In genomic region chr13:55831722-55832160, GRCm38 (mm10) we compare ENCODE assay signal across 13 mouse cellular contexts. TPM values are rescaled to one million over a fixed set of nuclear protein-coding genes. Genes with fewer than 3 reads are reported as not detected.
A peak's percentile ranks its signal among the peaks of the same experiment; 100 is the strongest.
DNase-seq lines count a peak whose midpoint lies in the region; ATAC-seq and TF ChIP-seq lines count a peak whose summit lies in the region.
"Had no signal": no experiment of that assay in that cellular context is flagged by ENCODE, and none has a peak within 500 bp of the region (broad histone marks: within the 10 kb centered on the region; RNA-seq: fewer than 3 reads in every experiment).

No protein-coding gene starts in this region.

- H3K4me3 ChIP-seq in heart, postnatal 0 days (ENCODE audit: low read depth, low read length): peak overlapping the region; percentile 30; the same call in 1 of the 2 replicates
- H3K4me3 ChIP-seq in midbrain, embryonic 12.5 days: peak overlapping the region; percentile 18
- H3K4me3 ChIP-seq in midbrain, embryonic 15.5 days: no peak overlapping the region
- 0 out of 2 replicates have a peak overlapping the region, but pooled peaks have one; percentile 17 for H3K4me3 ChIP-seq in forebrain, embryonic 15.5 days
- H3K4me3 ChIP-seq in stomach, embryonic 14.5 days (ENCODE audit: low read depth, low read length): peak overlapping the region; percentile 77
- H3K4me3 ChIP-seq: erythroblast, embryonic 14.5 days had no signal

- H3K9me3 ChIP-seq in heart, postnatal 0 days (replicated peaks; ENCODE audit: control insufficient read depth, low read length): no peaks in the 10 kb centered on the region
- no peaks in the 10 kb centered on the region for H3K9me3 ChIP-seq in midbrain, embryonic 12.5 days
- no peaks in the 10 kb centered on the region for H3K9me3 ChIP-seq in midbrain, embryonic 15.5 days
- H3K9me3 ChIP-seq in forebrain, embryonic 15.5 days: no peaks in the 10 kb centered on the region
- no peaks in the 10 kb centered on the region for H3K9me3 ChIP-seq in stomach, embryonic 14.5 days (ENCODE audit: control insufficient read depth, low read depth, low read length)

- H3K9ac ChIP-seq in heart, postnatal 0 days (replicated peaks; ENCODE audit: low read depth, low read length): no peak overlapping the region
- no peak overlapping the region for H3K9ac ChIP-seq in midbrain, embryonic 12.5 days (replicated peaks)
- no peak overlapping the region for H3K9ac ChIP-seq in midbrain, embryonic 15.5 days
- no peak overlapping the region for H3K9ac ChIP-seq in forebrain, embryonic 15.5 days (replicated peaks)
- peak overlapping the region; percentile 99 for H3K9ac ChIP-seq in stomach, embryonic 14.5 days (replicated peaks; ENCODE audit: low read depth, low read length)

- H3K36me3 ChIP-seq in heart, postnatal 0 days (replicated peaks; ENCODE audit: control insufficient read depth, insufficient read depth, low read length): no peaks in the 10 kb centered on the region
- no peaks in the 10 kb centered on the region for H3K36me3 ChIP-seq in midbrain, embryonic 12.5 days
- H3K36me3 ChIP-seq in midbrain, embryonic 15.5 days (replicated peaks): no peaks in the 10 kb centered on the region
- H3K36me3 ChIP-seq in forebrain, embryonic 15.5 days: no peaks in the 10 kb centered on the region
- H3K36me3 ChIP-seq in stomach, embryonic 14.5 days (ENCODE audit: control insufficient read depth, insufficient read depth, low read length): peaks cover 5% of the 10 kb centered on the region; the same call in 1 of the 2 replicates

- H3K4me2 ChIP-seq in heart, postnatal 0 days (ENCODE audit: low read depth, low read length): no peak overlapping the region; the same call in 1 of the 2 replicates
- H3K4me2 ChIP-seq in midbrain, embryonic 12.5 days (replicated peaks): peak overlapping the region; percentile 34; the same call in 1 of the 2 replicates
- H3K4me2 ChIP-seq in midbrain, embryonic 15.5 days: no peak overlapping the region
- H3K4me2 ChIP-seq in forebrain, embryonic 15.5 days (replicated peaks): no peak overlapping the region
- peak overlapping the region; percentile 54 for H3K4me2 ChIP-seq in stomach, embryonic 14.5 days (replicated peaks; ENCODE audit: low read depth, low read length)

- intact Hi-C loops in gastrocnemius, postnatal 14 days (cut with DNase I; ENCODE audit: low total_unique reads): loop anchor here (2.0 kb wide), 1 partner anchor 129 kb away; no protein-coding TSS in a partner anchor

- H3K4me1 ChIP-seq in heart, postnatal 0 days (ENCODE audit: control insufficient read depth, insufficient read depth): peaks cover 4% of the 10 kb centered on the region; the same call in 1 of the 2 replicates
- H3K4me1 ChIP-seq in midbrain, embryonic 12.5 days: peaks cover 36% of the 10 kb centered on the region
- peaks cover 21% of the 10 kb centered on the region for H3K4me1 ChIP-seq in midbrain, embryonic 15.5 days
- H3K4me1 ChIP-seq in forebrain, embryonic 15.5 days: peaks cover 22% of the 10 kb centered on the region
- H3K4me1 ChIP-seq in stomach, embryonic 14.5 days (ENCODE audit: control insufficient read depth, insufficient read depth, low read length): peaks cover 3% of the 10 kb centered on the region; the same call in 1 of the 2 replicates

- no peak for TF ChIP-seq CTCF in heart, postnatal 0 days (IDR thresholded peaks at IDR 0.05; ENCODE audit: low read depth)

- H3K27me3 ChIP-seq in heart, postnatal 0 days (ENCODE audit: control insufficient read depth, insufficient read depth, low read length): peaks cover 96% of the 10 kb centered on the region
- H3K27me3 ChIP-seq in midbrain, embryonic 12.5 days: peaks cover 94% of the 10 kb centered on the region
- peaks cover 88% of the 10 kb centered on the region for H3K27me3 ChIP-seq in midbrain, embryonic 15.5 days (replicated peaks)
- peaks cover 89% of the 10 kb centered on the region for H3K27me3 ChIP-seq in forebrain, embryonic 15.5 days
- peaks cover 14% of the 10 kb centered on the region; the same call in 1 of the 2 replicates for H3K27me3 ChIP-seq in stomach, embryonic 14.5 days (ENCODE audit: control insufficient read depth, insufficient read depth, low read length)

- no peak for DNase-seq in heart, postnatal 0 days (ENCODE audit: low spot score)
- no peak for DNase-seq in heart, adult 11 months
- DNase-seq in right cerebral cortex, postnatal 36 days (ENCODE audit: low spot score in 2 of 2): no peak
- DNase-seq in gastrocnemius, postnatal 14 days: no peak
- DNase-seq: lung, postnatal 14 days had no signal

- no peak for ATAC-seq in heart, postnatal 0 days (ENCODE audit: insufficient read depth, low read depth)
- ATAC-seq in midbrain, embryonic 12.5 days (ENCODE audit: low FRiP score, low read depth): no peak
- ATAC-seq in midbrain, embryonic 15.5 days (replicated peaks): no peak
- ATAC-seq in forebrain, embryonic 15.5 days (replicated peaks): no peak
- ATAC-seq in stomach, embryonic 14.5 days (ENCODE audit: insufficient number of reproducible peaks, insufficient read depth, low FRiP score, low read depth): peak; percentile 7; the same call in 1 of the 2 replicates

- no peak overlapping the region for H3K27ac ChIP-seq in heart, postnatal 0 days (ENCODE audit: low read depth)
- no peak overlapping the region for H3K27ac ChIP-seq in midbrain, embryonic 12.5 days (replicated peaks)
- H3K27ac ChIP-seq in midbrain, embryonic 15.5 days: no peak overlapping the region
- no peak overlapping the region for H3K27ac ChIP-seq in forebrain, embryonic 15.5 days (replicated peaks)
- H3K27ac ChIP-seq in stomach, embryonic 14.5 days (ENCODE audit: low read length): peak overlapping the region; percentile 98

- WGBS in heart, postnatal 0 days: 5% methylated on average over 25 of the region's 25 CpGs
- under 1% methylated on average over 25 of the region's 25 CpGs for WGBS in midbrain, embryonic 12.5 days
- under 1% methylated on average over 25 of the region's 25 CpGs for WGBS in midbrain, embryonic 15.5 days
- WGBS in forebrain, embryonic 15.5 days: 1% methylated on average over 25 of the region's 25 CpGs
- WGBS in stomach, embryonic 14.5 days: 4% methylated on average over 25 of the region's 25 CpGs

- TF ChIP-seq EP300 in heart, postnatal 0 days (IDR thresholded peaks at IDR 0.05; ENCODE audit: low read depth): no peak

RNA-seq across cellular contexts. Expression of gene Pitx1, which starts 4.3 kb away (rescaled TPM):
- total RNA-seq in heart, postnatal 0 days (2014; rRNA removed; ENCODE audit: low replicate concordance): 1.0 TPM in 1 of 2 replicates, not detected in the other
- not detected in 2 replicates for polyA plus RNA-seq in heart, postnatal 0 days (2015; fragmentation: Nextera tagmentation; extraction: Ambion mirVana)
- polyA plus RNA-seq in midbrain, embryonic 12.5 days (2016; fragmentation: Nextera tagmentation; extraction: Ambion mirVana): 2.7 and 4.1 TPM in 2 replicates
- polyA plus RNA-seq in midbrain, embryonic 15.5 days (2015; fragmentation: Nextera tagmentation; extraction: Ambion mirVana): 2.9 and 3.7 TPM in 2 replicates
- polyA plus RNA-seq in forebrain, embryonic 15.5 days (2015; fragmentation: Nextera tagmentation; extraction: Ambion mirVana): not detected in 2 replicates
- polyA plus RNA-seq in stomach, embryonic 14.5 days (2014; fragmentation: Nextera tagmentation; extraction: Ambion mirVana): 262 and 263 TPM in 2 replicates
- total RNA-seq in gastrocnemius, postnatal 14 days (2021): under 1 TPM; 0.64 to 0.84 TPM
- total RNA-seq: hematopoietic stem cell, adult 5-6 weeks; layer of hippocampus, postnatal 25 days had no signal
- polyA plus RNA-seq: neural tube, embryonic 14.5 days had no signal

RNA-seq across cellular contexts. Expression of gene Catsper3, which starts 47.4 kb away (rescaled TPM):
- total RNA-seq in heart, postnatal 0 days (2014; rRNA removed; ENCODE audit: low replicate concordance): not detected in 2 replicates
- 0.08 and 0.11 TPM in 2 replicates for polyA plus RNA-seq in heart, postnatal 0 days (2015; fragmentation: Nextera tagmentation; extraction: Ambion mirVana)
- 0.18 TPM in 1 of 2 replicates, not detected in the other for polyA plus RNA-seq in midbrain, embryonic 12.5 days (2016; fragmentation: Nextera tagmentation; extraction: Ambion mirVana)
- polyA plus RNA-seq in midbrain, embryonic 15.5 days (2015; fragmentation: Nextera tagmentation; extraction: Ambion mirVana): 0.13 and 0.17 TPM in 2 replicates
- polyA plus RNA-seq in forebrain, embryonic 15.5 days (2015; fragmentation: Nextera tagmentation; extraction: Ambion mirVana): not detected in 2 replicates
- 0.43 TPM in 1 of 2 replicates, not detected in the other for polyA plus RNA-seq in stomach, embryonic 14.5 days (2014; fragmentation: Nextera tagmentation; extraction: Ambion mirVana)
- total RNA-seq in gastrocnemius, postnatal 14 days (2021): under 1 TPM in 1 of 2 experiments, not detected in 1; 0.22 TPM
- polyA plus RNA-seq: erythroblast, embryonic 14.5 days; neural tube, embryonic 14.5 days had no signal

Comparison
In these comparisons a context has a peak if more than half of its experiments do, and no peak if none do; other contexts are left out.
1. H3K4me2 ChIP-seq: peak in midbrain, embryonic 12.5 days (single experiment) and stomach, embryonic 14.5 days (single experiment); none in heart, postnatal 0 days (single experiment), midbrain, embryonic 15.5 days (single experiment) and forebrain, embryonic 15.5 days (single experiment).
2. RNA of gene Pitx1, which starts 4.3 kb away (polyA plus RNA-seq): 262 to 263 TPM in stomach, embryonic 14.5 days; 2.9 to 3.7 TPM in midbrain, embryonic 15.5 days, 2.7 to 4.1 TPM in midbrain, embryonic 12.5 days, not detected in heart, postnatal 0 days and not detected in forebrain, embryonic 15.5 days; every median in the first group is over 10 times any median in the second.